Mouse (Mus musculus): Measurements from ENCODE around the gene Kif16b.

DNA sequence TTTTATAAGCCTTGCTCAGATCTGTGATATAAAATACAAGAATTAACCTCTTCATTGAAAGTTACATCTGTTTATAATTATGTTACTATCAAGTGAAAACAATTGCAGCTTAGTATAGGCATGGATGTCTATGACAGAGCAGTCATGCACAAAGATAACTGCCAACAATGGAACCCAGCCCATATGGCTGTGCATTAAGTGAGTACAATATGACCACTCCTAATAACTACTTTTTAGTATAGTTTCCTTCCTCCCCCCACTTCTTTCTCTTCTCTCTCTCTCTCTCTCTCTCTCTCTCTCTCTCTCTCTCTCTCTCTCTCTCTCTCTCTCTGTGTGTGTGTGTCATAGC, 185.4 kb downstream of the Kif16b start:
- TF ChIP-seq CTCF (IDR thresholded peaks at IDR 0.05; ENCODE audit: low read depth, low read length) (no peak), POLR2A (IDR thresholded peaks at IDR 0.05; ENCODE audit: extremely low read depth, insufficient read depth, low read length) (no peak)

Measured in liver, adult 2 months (tissue).